Mouse (Mus musculus) right cerebral cortex, postnatal 25 days (tissue): ENCODE results near the gene Gm20662.

ENCODE experiments used
- DNase-seq: peaks from one replicate; pipeline ENCODE4 v3.0.0; 2022

Gm20662 gene

DNA sequence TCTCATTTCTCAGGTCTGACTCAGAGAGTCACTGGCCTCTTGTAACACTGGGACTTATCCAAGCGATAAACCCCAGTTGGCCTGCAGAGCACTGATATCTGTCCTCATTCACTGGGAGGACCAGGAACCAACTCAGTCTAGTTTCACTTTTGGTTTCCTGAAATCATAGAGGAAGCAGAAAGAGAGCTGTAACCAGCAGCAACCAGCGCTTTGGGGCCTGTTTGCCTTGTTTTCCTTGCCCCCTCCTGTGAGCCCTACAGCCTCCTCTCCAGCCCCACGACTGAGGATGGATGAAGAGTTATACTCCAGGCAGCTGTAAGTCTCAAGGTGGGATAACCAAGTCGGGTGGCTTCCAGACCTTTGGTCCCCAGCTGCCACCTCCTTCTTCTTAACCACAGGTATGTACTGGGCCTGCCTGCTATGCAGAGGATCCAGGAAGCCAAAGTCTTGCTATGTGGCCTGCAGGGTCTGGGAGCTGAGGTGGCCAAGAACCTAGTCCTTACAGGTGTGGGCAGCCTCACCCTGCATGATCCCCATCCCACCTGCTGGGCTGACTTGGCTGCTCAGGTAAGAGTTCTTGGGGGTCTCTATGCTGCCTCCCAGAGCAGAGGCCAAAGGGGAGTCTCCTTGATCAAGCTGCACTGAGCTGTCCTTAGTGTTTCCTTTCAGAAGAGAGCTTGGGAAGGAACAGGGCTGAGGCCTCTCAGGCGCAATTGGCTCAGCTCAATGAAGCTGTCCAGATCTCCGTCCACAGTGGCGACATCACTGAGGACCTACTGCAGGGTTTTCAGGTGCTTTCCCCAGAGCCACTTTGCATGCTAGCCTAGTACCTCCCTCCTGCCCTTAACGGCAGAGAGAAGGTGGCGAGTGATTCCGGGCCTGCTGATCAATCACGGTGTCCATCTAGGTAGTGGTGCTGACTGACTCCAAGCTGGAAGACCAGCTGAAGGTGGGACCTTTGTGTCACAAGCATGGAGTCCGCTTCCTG is 20.5 kb upstream of the Gm20662 start, which contains the start of gene Uba7:
Gene Uba7 (plus strand): TSS at position 107 of the 988 bp plus-strand sequence.
- no peak for DNase-seq

- DNase-seq, result no peak
These were observed 17.3 kb upstream of the Gm20662 start for GRCm38 (mm10) chr9:107978815-107979214.

DNA sequence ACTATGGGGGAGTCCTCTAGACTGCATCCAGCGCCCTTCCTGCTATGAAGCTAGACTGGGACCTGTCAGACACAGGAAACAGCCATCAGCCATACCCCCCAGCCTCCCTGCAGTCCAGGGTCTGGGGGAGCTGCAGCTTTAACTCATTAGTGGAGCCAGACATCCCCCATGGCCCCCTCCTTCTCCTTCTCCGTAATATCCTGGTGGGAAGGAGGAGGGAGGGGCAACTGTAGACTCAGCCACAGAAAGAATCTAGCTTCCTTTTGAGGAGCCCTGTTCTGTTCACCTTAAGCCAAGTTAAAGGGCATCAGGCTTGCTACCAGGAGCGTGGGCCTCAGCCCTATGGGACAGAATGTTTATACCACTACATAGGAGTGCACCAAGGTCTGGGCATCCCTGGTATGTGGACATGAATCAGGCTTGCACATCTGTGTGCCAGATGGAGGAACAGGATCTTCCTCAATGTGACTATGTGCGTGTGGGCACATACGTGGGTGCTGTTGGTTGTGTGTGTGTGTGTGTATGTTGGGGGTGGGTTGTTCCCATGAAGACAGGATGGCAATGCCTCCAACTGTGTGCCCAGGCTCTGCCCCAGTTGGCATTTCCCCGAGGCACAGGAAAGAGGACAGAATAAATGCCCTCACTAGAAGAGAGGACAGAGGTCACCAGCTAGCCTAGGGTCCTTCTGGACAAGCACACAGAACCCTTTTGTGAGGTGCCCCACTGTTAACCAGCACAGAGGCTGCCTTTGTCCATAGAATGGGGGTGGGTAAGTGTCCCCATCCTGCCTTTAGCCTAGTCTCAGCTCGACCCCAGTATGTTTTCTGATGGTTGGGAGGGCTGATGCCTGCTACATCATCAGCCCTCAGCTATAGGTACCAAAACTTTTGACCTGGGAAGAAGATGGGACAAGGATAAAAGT is 14.2 kb upstream of the Gm20662 start:
- DNase-seq, result peak; percentile 48

GRCm38 (mm10) chr9:107982681-107983346 is 13.3 kb upstream of the Gm20662 start, which contains the start of gene Gm20661:
TSS of gene Gm20661 (plus strand) at chr9:107983058.
- peak; percentile 42 for DNase-seq

GRCm38 (mm10) chr9:107983421-107983890 is 12.7 kb upstream of the Gm20662 start:
- no peak for DNase-seq

DNA sequence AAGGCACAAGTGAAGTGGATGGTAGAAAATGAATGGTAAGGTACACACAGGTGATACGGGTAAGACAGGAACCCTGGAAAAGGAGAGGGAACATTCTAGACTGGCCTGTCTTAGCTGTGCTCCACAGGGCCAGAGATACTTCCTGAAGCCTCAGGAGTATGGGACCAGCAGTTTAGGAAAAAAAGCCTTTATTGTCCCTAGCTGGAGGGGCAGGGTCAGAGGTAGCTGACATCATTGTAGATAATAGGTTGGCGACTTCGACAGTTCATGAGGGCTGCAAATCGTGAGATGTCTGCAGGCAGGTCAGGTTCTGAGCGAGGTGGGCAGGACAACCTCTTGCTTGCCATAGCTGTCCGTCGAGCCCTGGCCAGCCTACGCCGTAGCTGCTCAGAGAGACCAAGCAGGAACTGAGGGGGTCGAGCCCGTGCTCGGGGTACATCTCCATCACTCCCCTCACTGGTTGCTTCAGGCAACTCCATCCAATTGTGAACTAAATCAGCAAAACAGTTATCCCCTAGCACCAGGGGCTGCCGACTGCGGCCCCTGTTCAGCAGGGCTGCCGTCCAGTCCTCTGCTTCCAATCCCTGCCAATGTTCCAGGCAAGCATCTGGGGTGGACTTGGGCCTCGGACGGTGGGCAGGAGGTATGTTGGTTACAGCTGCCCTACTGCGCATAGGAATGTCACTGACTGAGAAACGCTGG is 11.9 kb upstream of the Gm20662 start:
- no peak for DNase-seq

DNA sequence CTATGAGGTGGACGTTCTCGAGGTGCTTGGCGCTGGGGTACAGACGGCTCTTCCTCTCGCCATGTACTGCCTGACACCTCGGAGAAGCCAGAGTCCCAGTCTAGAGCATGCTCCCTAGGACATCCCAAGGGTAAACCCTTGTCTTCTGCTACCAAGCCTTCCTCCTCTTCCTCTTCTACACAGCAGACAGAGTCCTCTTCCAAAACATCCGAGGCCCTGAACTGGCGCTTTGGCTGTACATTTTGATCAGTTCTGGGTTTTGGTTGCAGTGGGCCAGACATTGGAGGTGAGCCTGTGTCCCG is 11.4 kb upstream of the Gm20662 start:
- no peak for DNase-seq

DNA sequence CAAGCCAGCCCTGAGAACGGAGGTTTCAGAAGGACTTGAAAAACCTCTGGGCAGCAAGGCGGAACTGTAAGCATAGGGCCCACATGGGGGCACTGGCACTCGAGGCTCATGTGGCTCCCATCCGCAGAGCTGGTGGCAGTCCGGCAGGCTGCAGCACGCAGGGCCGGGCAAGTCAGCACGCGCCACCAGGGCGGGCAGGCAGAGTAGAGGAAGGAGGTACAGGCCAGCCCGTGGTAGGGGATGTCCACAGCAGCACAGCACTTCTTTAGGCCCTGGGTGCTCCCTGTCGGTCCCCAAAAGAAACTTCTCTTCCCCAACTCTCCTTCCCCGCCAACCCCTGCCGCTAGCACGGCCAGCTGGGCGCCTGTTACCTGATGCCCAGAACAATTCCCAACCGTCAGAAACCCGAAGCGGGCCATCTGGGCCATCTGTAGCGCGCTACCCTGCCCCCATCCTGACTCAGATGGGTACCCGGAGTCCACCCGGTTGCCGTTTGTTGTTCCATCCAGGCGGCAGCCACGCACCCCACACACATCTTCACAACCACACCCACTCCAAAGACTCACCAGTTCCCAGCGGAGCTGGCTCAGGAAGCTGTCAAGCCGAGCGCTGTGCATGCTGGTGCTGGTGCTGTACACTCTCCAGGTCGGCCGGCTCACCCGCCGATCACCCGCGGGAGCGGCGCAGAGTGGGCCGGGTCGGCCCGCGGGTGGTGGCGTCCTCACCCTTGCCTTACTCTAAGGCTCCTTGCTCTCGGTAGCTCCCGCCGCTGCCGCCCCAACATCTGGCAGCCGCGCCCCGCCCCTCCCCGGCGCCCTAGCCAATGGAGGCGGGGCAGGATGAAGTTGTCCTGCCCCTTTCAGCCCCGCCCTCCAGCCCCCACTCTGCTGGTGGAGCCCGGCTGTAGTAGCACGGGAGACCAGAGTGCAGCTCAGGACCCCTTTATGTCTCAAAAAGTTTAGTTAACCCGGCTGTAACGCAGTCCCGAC is 10.7 kb upstream of the Gm20662 start, which contains the start of gene Inka1:
Gene Inka1 (minus strand): TSS at position 749 of the 989 bp plus-strand sequence.
- peak; percentile 79 for DNase-seq

DNA sequence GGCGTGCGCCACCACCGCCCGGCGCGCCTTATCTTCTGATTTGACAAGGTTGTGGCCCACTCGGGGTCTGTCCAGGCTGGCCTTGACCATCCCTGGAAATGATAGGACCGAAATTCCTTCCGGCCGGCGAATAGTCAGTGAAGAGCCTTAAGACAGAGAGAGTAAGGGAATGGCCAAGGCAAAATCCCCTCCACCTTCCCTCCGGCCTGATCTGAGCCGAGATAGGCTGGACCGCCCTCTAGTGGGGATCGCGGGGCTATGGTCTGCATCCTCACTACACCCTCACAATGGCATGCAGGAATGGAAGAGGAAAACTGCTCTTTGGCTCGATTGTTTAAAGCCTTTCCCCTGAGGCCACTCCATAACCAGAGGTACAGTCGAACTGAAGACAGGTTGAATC is 9.8 kb upstream of the Gm20662 start:
- DNase-seq, result peak; percentile 67

GRCm38 (mm10) chr9:107987950-107988349 is 8.2 kb upstream of the Gm20662 start:
- DNase-seq, result no peak

GRCm38 (mm10) chr9:107992197-107992596 is 4.0 kb upstream of the Gm20662 start, which contains the start of gene Cdhr4:
TSS of gene Cdhr4 (plus strand) at chr9:107992497.
- no peak for DNase-seq

- no peak for DNase-seq
These were observed 3.1 kb upstream of the Gm20662 start for GRCm38 (mm10) chr9:107993013-107993412.

- no peak for DNase-seq
These were observed 1.7 kb upstream of the Gm20662 start for GRCm38 (mm10) chr9:107994464-107994863.

GRCm38 (mm10) chr9:107995513-107995912 is 636 bp upstream of the Gm20662 start:
- no peak for DNase-seq

GRCm38 (mm10) chr9:108001922-108002770 is 6.0 kb downstream of the Gm20662 start, which contains the start of gene Ip6k1:
TSS of gene Ip6k1 (plus strand) at chr9:108002501.
- peak; percentile 100 for DNase-seq

DNA sequence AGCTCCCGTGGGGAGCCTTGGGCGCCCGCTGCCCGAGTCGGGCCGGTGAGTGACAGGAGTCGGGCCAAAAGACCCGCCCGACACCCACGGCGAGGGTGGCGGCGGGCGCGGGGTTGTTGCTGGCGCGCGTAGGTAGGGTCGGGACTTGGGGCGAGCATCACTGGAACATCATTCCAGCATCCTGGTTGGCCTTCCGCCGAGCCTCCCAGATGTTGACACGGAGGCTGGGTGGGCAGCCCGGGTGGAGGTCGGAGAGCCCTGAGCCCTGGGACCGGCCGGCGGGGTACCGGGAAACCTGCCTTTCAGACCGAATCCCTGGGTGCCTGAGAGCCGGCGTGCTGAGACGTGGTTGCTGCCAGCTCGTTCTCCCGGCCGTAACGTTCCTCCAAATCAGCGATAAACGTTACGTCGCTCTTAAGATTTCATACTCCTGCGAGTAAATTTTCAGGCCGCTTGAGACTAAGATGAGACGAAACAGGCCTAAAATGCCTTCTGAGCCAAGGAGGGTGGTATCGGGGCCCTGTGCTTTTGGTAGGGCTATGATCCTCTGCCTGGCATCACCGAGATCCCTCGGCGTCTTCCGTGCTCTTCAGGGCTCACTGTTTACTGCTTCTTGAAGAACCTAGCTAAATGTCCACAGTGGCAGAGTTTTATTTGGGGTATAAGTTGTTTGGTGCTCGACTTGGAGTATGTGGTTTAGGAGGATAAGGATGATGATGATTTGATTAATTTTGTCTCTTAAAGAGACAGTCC is 6.8 kb downstream of the Gm20662 start:
- DNase-seq, result no peak

DNA sequence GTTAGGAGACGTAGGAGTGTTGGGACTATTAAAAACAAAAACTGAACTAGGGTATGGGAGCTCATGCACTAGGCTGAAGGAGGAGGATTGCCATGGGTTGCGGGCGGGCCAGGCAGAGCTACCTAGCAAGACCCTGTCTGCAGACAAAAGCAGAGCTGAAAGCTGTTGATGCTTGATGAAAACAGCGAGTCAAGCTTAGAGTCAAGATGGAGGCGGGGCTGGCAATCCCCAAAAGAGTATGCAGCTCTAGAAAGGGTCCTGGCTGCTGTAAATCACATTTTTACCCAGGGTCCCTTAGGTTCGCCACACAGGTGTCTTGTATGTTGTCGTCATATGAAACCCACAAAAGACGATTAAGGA is 7.4 kb downstream of the Gm20662 start:
- DNase-seq, result no peak

GRCm38 (mm10) chr9:108008041-108008440 is 11.9 kb downstream of the Gm20662 start:
- no peak for DNase-seq

GRCm38 (mm10) chr9:108010385-108010784 is 14.2 kb downstream of the Gm20662 start:
- DNase-seq, result no peak
